Mouse (Mus musculus) G1E (cell line): ENCODE data around the gene Sclt1.

Experiments used
- CTCF ChIP-seq: IDR thresholded peaks from 2 replicates; pipeline ENCODE4 v1.5.1; 2012; ENCODE audit warnings: low read depth, low read length, inconsistent platforms, mixed read lengths
- POLR2AphosphoS5 ChIP-seq: IDR thresholded peaks from 2 replicates; pipeline ENCODE4 v1.6.1; 2012; ENCODE audit warnings: low read depth, low read length, inconsistent platforms; ENCODE audit not compliant: insufficient replicate concordance

- no peak for TF ChIP-seq CTCF
- no peak for TF ChIP-seq POLR2AphosphoS5
Measured at GRCm38 (mm10) chr3:41607050-41607449, 135.3 kb downstream of the Sclt1 start.
